Mouse (Mus musculus) CH12.LX (cell line): ENCODE measurements at regions not wholly inside any gene's neighbourhood (a gene's known extent, or its start where the extent isn't known, plus 50 kb on each side); places are given as distances from the start of the nearest gene placed in this dataset.

ENCODE experiments used
- DNase-seq: peaks from one replicate; pipeline ENCODE4 v3.0.0-alpha.2; 2013; ENCODE audit errors: extremely low read depth
- H3K27ac ChIP-seq: 2 replicates; pipeline ENCODE4 v1.5.1; 2012; ENCODE audit warnings: low read depth, mild to moderate bottlenecking, control low read depth, moderate library complexity; ENCODE audit not compliant: insufficient read depth
- H3K27me3 ChIP-seq: replicated peaks from 2 replicates; pipeline ENCODE3; 2012; ENCODE audit warnings: inconsistent platforms
- H3K36me3 ChIP-seq, 2 experiments: replicated peaks in 1 of 2; 2 replicates each; pipeline versions ENCODE3 to v1.6.1; 2012; ENCODE audit warnings: inconsistent platforms in 1 of 2, low read length in 1 of 2, mild to moderate bottlenecking in 1 of 2, mixed read lengths in 1 of 2, moderate library complexity in 1 of 2; ENCODE audit not compliant: control insufficient read depth in 1 of 2, insufficient read depth in 1 of 2
- H3K4me1 ChIP-seq, 2 experiments: 2 replicates each; pipeline ENCODE4 v1.6.1; 2012; ENCODE audit warnings: inconsistent platforms in 1 of 2, moderate library complexity in 1 of 2; ENCODE audit not compliant: insufficient read depth in 2 of 2, control insufficient read depth in 1 of 2
- H3K4me2 ChIP-seq: 2 replicates; pipeline ENCODE4 v1.6.1; 2012; ENCODE audit warnings: low read depth, mild to moderate bottlenecking, control low read depth; ENCODE audit not compliant: poor library complexity, insufficient read depth, severe bottlenecking
- H3K4me3 ChIP-seq, 3 experiments: fragments of 150-350 bp in 1 of 3; sonication (generic) in 1 of 3; replicated peaks in 1 of 3; 2 replicates each; pipeline versions ENCODE3 to v1.5.1; 2011 to 2012; ENCODE audit warnings: low read depth in 2 of 3, low read length in 2 of 3, mild to moderate bottlenecking in 2 of 3, moderate library complexity in 2 of 3, control low read depth in 1 of 3, improper control_type of control experiment in 1 of 3, inconsistent platforms in 1 of 3, mixed read lengths in 1 of 3; ENCODE audit not compliant: poor library complexity in 1 of 3
- H3K79me2 ChIP-seq: replicated peaks from 2 replicates; pipeline ENCODE4 v1.6.1; 2012; ENCODE audit warnings: mild to moderate bottlenecking, moderate library complexity; ENCODE audit not compliant: control insufficient read depth, poor library complexity, insufficient read depth, severe bottlenecking; ENCODE audit errors: extremely low read depth
- H3K9ac ChIP-seq: 2 replicates; pipeline ENCODE4 v1.6.1; 2012; ENCODE audit warnings: low read depth, mild to moderate bottlenecking, control low read depth, moderate library complexity; ENCODE audit not compliant: insufficient read depth
- H3K9me3 ChIP-seq: replicated peaks from 2 replicates; pipeline ENCODE3; 2012; ENCODE audit warnings: low read length, inconsistent platforms, mixed read lengths
- CHD1 ChIP-seq: IDR thresholded peaks from 2 replicates; pipeline ENCODE4 v1.6.1; 2012; ENCODE audit warnings: low read depth, low read length, improper control_type of control experiment, inconsistent platforms
- ELF1 ChIP-seq: IDR thresholded peaks from 2 replicates; pipeline ENCODE4 v1.6.1; 2014; ENCODE audit warnings: low read depth, mild to moderate bottlenecking, inconsistent platforms, low read length, improper control_type of control experiment
- GABPA ChIP-seq: IDR thresholded peaks from 2 replicates; pipeline ENCODE4 v1.6.1; 2012; ENCODE audit warnings: low read depth, low read length, improper control_type of control experiment, inconsistent platforms; ENCODE audit not compliant: insufficient replicate concordance
- HCFC1 ChIP-seq: IDR thresholded peaks from 2 replicates; pipeline ENCODE4 v1.6.1; 2012; ENCODE audit warnings: low read depth, mild to moderate bottlenecking, inconsistent platforms, low read length, improper control_type of control experiment
- JUND ChIP-seq: conservative IDR thresholded peaks from 2 replicates; pipeline ENCODE4 v1.6.1; 2011; ENCODE audit warnings: low read depth, low read length, improper control_type of control experiment
- KAT2A ChIP-seq: IDR thresholded peaks from 2 replicates; pipeline ENCODE4 v1.6.1; 2012; ENCODE audit warnings: low read length, improper control_type of control experiment, inconsistent platforms; ENCODE audit not compliant: insufficient replicate concordance
- MYC ChIP-seq: IDR thresholded peaks from 2 replicates; pipeline ENCODE4 v1.6.1; 2011; ENCODE audit warnings: low read depth, mild to moderate bottlenecking, improper control_type of control experiment, low read length
- NELFE ChIP-seq: IDR thresholded peaks from 2 replicates; pipeline ENCODE4 v1.6.1; 2011; ENCODE audit warnings: low read depth, low read length, improper control_type of control experiment
- PAX5 ChIP-seq: IDR thresholded peaks from 2 replicates; pipeline ENCODE4 v1.6.1; 2012; ENCODE audit warnings: low read length, inconsistent platforms, mixed read lengths
- POLR2A ChIP-seq: IDR thresholded peaks from 2 replicates; pipeline ENCODE4 v1.6.1; 2011; ENCODE audit warnings: low read depth, mild to moderate bottlenecking, improper control_type of control experiment, low read length
- RCOR1 ChIP-seq: conservative IDR thresholded peaks from 2 replicates; pipeline ENCODE4 v1.6.1; 2012; ENCODE audit warnings: low read depth, mild to moderate bottlenecking, inconsistent platforms, low read length, improper control_type of control experiment
- SIN3A ChIP-seq: IDR thresholded peaks from 2 replicates; pipeline ENCODE4 v1.6.1; 2012; ENCODE audit warnings: low read length, improper control_type of control experiment, inconsistent platforms
- TCF12 ChIP-seq: IDR thresholded peaks from 2 replicates; pipeline ENCODE4 v1.6.1; 2014; ENCODE audit warnings: low read depth, mild to moderate bottlenecking, inconsistent platforms, low read length, improper control_type of control experiment
- UBTF ChIP-seq: IDR thresholded peaks from 2 replicates; pipeline ENCODE4 v1.6.1; 2012; ENCODE audit warnings: low read depth, mild to moderate bottlenecking, inconsistent platforms, low read length, improper control_type of control experiment, moderate library complexity
- USF2 ChIP-seq: conservative IDR thresholded peaks from 2 replicates; pipeline ENCODE4 v1.6.1; 2011; ENCODE audit warnings: low read depth, low read length, improper control_type of control experiment
- ZC3H11A ChIP-seq: IDR thresholded peaks from 2 replicates; pipeline ENCODE4 v1.6.1; 2012; ENCODE audit warnings: low read depth, mild to moderate bottlenecking, inconsistent platforms, low read length, improper control_type of control experiment
- ZKSCAN1 ChIP-seq: IDR thresholded peaks from 2 replicates; pipeline ENCODE4 v1.6.1; 2012; ENCODE audit warnings: low read depth, inconsistent platforms, low read length, improper control_type of control experiment, borderline replicate concordance
- dilution Hi-C: fragments of 300-500 bp; cut with MboI; formaldehyde crosslinking; loops from 2 replicates; pipeline ENCODE4 v1.14.3; 2020; ENCODE audit warnings: low sequenced_read_pairs; ENCODE audit not compliant: extremely low pct_unique_long_range_greater_than_20kb, extremely low pct_ligation_motif_present
- in situ Hi-C: fragments of 300-500 bp; cut with MboI; formaldehyde crosslinking; loops from 3 replicates; pipeline ENCODE4 v1.14.3; 2019; ENCODE audit warnings: low sequenced_read_pairs, low pct_ligation_motif_present, low pct_unique_long_range_greater_than_20kb, mixed read lengths

DNA sequence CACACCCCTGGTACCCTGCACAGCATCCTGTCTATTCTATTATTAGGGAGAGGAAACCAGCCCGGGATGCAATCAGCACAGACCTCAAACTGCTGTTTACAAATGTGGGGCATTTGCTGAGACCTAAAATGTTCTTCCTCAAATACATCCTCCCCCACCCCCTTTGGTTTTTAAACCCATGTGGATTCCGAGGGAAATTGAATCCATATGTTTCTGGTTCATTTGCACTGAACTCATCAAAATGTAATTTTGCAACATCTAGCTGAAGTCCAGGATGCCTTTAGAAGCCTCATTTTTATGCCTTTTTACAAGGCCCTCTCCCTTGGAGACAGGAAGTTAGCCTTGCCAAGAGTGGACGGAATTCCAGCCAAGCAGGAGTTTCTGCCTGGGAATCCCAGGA is 517.6 kb downstream of the Zfp536 start:
- no peaks in the 10 kb centered on the region for H3K4me1 ChIP-seq
- no peak for TF ChIP-seq RCOR1
- no peak for TF ChIP-seq POLR2A
- TF ChIP-seq JUND, result no peak
- TF ChIP-seq NELFE, result no peak
- TF ChIP-seq, all 38 proteins: peak for 0
- no peak overlapping the region for H3K9ac ChIP-seq
- no peaks in the 10 kb centered on the region for H3K79me2 ChIP-seq
- no peak for DNase-seq
- dilution Hi-C loops, result no loop called here
- H3K4me2 ChIP-seq, result no peak overlapping the region
- no peaks in the 10 kb centered on the region for H3K36me3 ChIP-seq
- no peak overlapping the region for H3K4me3 ChIP-seq
- no peak overlapping the region for H3K27ac ChIP-seq
- in situ Hi-C loops, result no loop called here
- no peaks in the 10 kb centered on the region for H3K27me3 ChIP-seq
- H3K9me3 ChIP-seq, result peaks cover 90% of the 10 kb centered on the region

- dilution Hi-C loops (no loop called here), in situ Hi-C loops (no loop called here)
- DNase-seq, result no peak
- no peak overlapping the region for H3K9ac ChIP-seq
- H3K4me2 ChIP-seq, result no peak overlapping the region
- H3K36me3 ChIP-seq, result no peaks in the 10 kb centered on the region
- H3K9me3 ChIP-seq, result peaks cover 88% of the 10 kb centered on the region
- H3K79me2 ChIP-seq, result no peaks in the 10 kb centered on the region
- TF ChIP-seq KAT2A (no peak), CHD1 (no peak), USF2 (no peak), MYC (no peak), ELF1 (no peak)
- H3K4me1 ChIP-seq, result no peaks in the 10 kb centered on the region
- H3K27ac ChIP-seq, result no peak overlapping the region
- H3K27me3 ChIP-seq, result no peaks in the 10 kb centered on the region
- no peak overlapping the region for H3K4me3 ChIP-seq
Measured at GRCm38 (mm10) chr7:37259293-37259692, 514.1 kb downstream of the Zfp536 start.

GRCm38 (mm10) chr7:37262846-37263245 is 510.6 kb downstream of the Zfp536 start:
- H3K27ac ChIP-seq, result no peak overlapping the region
- no peak overlapping the region for H3K4me2 ChIP-seq
- peaks cover 72% of the 10 kb centered on the region for H3K9me3 ChIP-seq
- H3K36me3 ChIP-seq, result no peaks in the 10 kb centered on the region
- no peak for DNase-seq
- no peaks in the 10 kb centered on the region for H3K4me1 ChIP-seq
- H3K27me3 ChIP-seq, result no peaks in the 10 kb centered on the region
- TF ChIP-seq HCFC1, result no peak
- TF ChIP-seq UBTF, result no peak
- TF ChIP-seq SIN3A, result no peak
- TF ChIP-seq ZKSCAN1, result no peak
- TF ChIP-seq TCF12, result no peak
- TF ChIP-seq USF2, result no peak
- no peak for TF ChIP-seq GABPA
- TF ChIP-seq PAX5, result no peak
- no peak for TF ChIP-seq ELF1
- TF ChIP-seq KAT2A, result no peak
- no peak for TF ChIP-seq ZC3H11A
- no peak for TF ChIP-seq NELFE
- H3K79me2 ChIP-seq, result no peaks in the 10 kb centered on the region
- H3K9ac ChIP-seq, result no peak overlapping the region
- in situ Hi-C loops (no loop called here), dilution Hi-C loops (no loop called here)
- H3K4me3 ChIP-seq, result no peak overlapping the region
